Mouse (Mus musculus): Measurements from ENCODE around the gene Mov10.

- TF ChIP-seq CTCF (IDR thresholded peaks at IDR 0.05; ENCODE audit: low read depth, low read length) (no peak), POLR2AphosphoS5 (IDR thresholded peaks at IDR 0.05; ENCODE audit: insufficient replicate concordance, low read depth, low read length) (no peak), GATA1 (IDR thresholded peaks at IDR 0.05; ENCODE audit: borderline replicate concordance, low read length) (no peak)
Measured at GRCm38 (mm10) chr3:104835797-104836196, 17.4 kb upstream of the Mov10 start.
